Mouse (Mus musculus): Measurements from ENCODE around the gene Serpinb6b. TPM values are rescaled to one million over a fixed set of nuclear protein-coding genes. Genes with fewer than 3 reads are reported as not detected.

Gene Serpinb6b
- polyA plus RNA-seq, 1 experiment from 2014 or later = 253 TPM

GRCm38 (mm10) chr13:32993152-32993893 is 28.3 kb downstream of the Serpinb6b start:
- WGBS = 44% methylated on average over 10 of the region's 10 CpGs
- Histone ChIP-seq H3K27ac (ENCODE audit: low read length) (no peak overlapping the region), H3K4me3 (ENCODE audit: low read depth, low read length) (no peak overlapping the region), H3K4me2 (replicated peaks; ENCODE audit: low read depth, low read length) (no peak overlapping the region), H3K36me3 (ENCODE audit: insufficient read depth, low read length) (no peaks in the 10 kb centered on the region), H3K9me3 (ENCODE audit: low read length) (no peaks in the 10 kb centered on the region), H3K9ac (replicated peaks; ENCODE audit: low read depth) (no peak overlapping the region), H3K27me3 (replicated peaks; ENCODE audit: insufficient read depth, low read length) (no peaks in the 10 kb centered on the region), H3K4me1 (ENCODE audit: insufficient read depth, low read depth, low read length) (no peaks in the 10 kb centered on the region; the same call in 1 of the 2 replicates)
- TF ChIP-seq EP300 (IDR thresholded peaks at IDR 0.05) = no peak
- no peak for TF ChIP-seq CTCF (IDR thresholded peaks at IDR 0.05)
- ATAC-seq = peak; percentile 37
- peak; percentile 31 for DNase-seq (ENCODE audit: low spot score)

- DNase-seq (ENCODE audit: low spot score) = no peak
- Histone ChIP-seq H3K4me2 (replicated peaks; ENCODE audit: low read depth, low read length) (no peak overlapping the region), H3K9ac (replicated peaks; ENCODE audit: low read depth) (no peak overlapping the region), H3K36me3 (ENCODE audit: insufficient read depth, low read length) (no peaks in the 10 kb centered on the region), H3K27me3 (replicated peaks; ENCODE audit: insufficient read depth, low read length) (no peaks in the 10 kb centered on the region), H3K27ac (ENCODE audit: low read length) (no peak overlapping the region), H3K9me3 (ENCODE audit: low read length) (no peaks in the 10 kb centered on the region), H3K4me3 (ENCODE audit: low read depth, low read length) (no peak overlapping the region), H3K4me1 (ENCODE audit: insufficient read depth, low read depth, low read length) (no peaks in the 10 kb centered on the region; the same call in 1 of the 2 replicates)
- TF ChIP-seq EP300 (IDR thresholded peaks at IDR 0.05) (no peak), CTCF (IDR thresholded peaks at IDR 0.05) (no peak)
- WGBS = 74% methylated on average over 2 of the region's 2 CpGs
- ATAC-seq = no peak
These were observed 28.9 kb downstream of the Serpinb6b start for GRCm38 (mm10) chr13:32993894-32994242.

GRCm38 (mm10) chr13:32995051-32995450 is 30.0 kb downstream of the Serpinb6b start:
- Histone ChIP-seq H3K9me3 (ENCODE audit: low read length) (no peaks in the 10 kb centered on the region), H3K27ac (ENCODE audit: low read length) (no peak overlapping the region), H3K4me1 (ENCODE audit: insufficient read depth, low read depth, low read length) (no peaks in the 10 kb centered on the region; the same call in 1 of the 2 replicates), H3K36me3 (ENCODE audit: insufficient read depth, low read length) (no peaks in the 10 kb centered on the region), H3K4me3 (ENCODE audit: low read depth, low read length) (no peak overlapping the region), H3K9ac (replicated peaks; ENCODE audit: low read depth) (no peak overlapping the region), H3K27me3 (replicated peaks; ENCODE audit: insufficient read depth, low read length) (no peaks in the 10 kb centered on the region), H3K4me2 (replicated peaks; ENCODE audit: low read depth, low read length) (no peak overlapping the region)
- ATAC-seq = no peak; the same call in 1 of the 2 replicates
- no peak for TF ChIP-seq CTCF (IDR thresholded peaks at IDR 0.05)
- TF ChIP-seq EP300 (IDR thresholded peaks at IDR 0.05) = no peak
- DNase-seq (ENCODE audit: low spot score) = no peak
- 48% methylated on average over 4 of the region's 4 CpGs for WGBS

- no peak overlapping the region for H3K27ac ChIP-seq (ENCODE audit: low read length)
- H3K9me3 ChIP-seq (ENCODE audit: low read length) = no peaks in the 10 kb centered on the region
- no peak overlapping the region for H3K4me2 ChIP-seq (replicated peaks; ENCODE audit: low read depth, low read length)
- no peaks in the 10 kb centered on the region for H3K27me3 ChIP-seq (replicated peaks; ENCODE audit: insufficient read depth, low read length)
- no peak overlapping the region for H3K9ac ChIP-seq (replicated peaks; ENCODE audit: low read depth)
- TF ChIP-seq EP300 (IDR thresholded peaks at IDR 0.05) (no peak), CTCF (IDR thresholded peaks at IDR 0.05) (no peak)
- H3K36me3 ChIP-seq (ENCODE audit: insufficient read depth, low read length) = no peaks in the 10 kb centered on the region
- H3K4me3 ChIP-seq (ENCODE audit: low read depth, low read length) = no peak overlapping the region
- DNase-seq (ENCODE audit: low spot score) (no peak), ATAC-seq (no peak)
- WGBS = 93% methylated on average over 5 of the region's 5 CpGs
- H3K4me1 ChIP-seq (ENCODE audit: insufficient read depth, low read depth, low read length) = peaks cover 14% of the 10 kb centered on the region
These were observed 36.3 kb downstream of the Serpinb6b start for GRCm38 (mm10) chr13:33001341-33001740.

GRCm38 (mm10) chr13:33002950-33003349 is 37.9 kb downstream of the Serpinb6b start, which contains the start of gene Serpinb9:
Gene Serpinb9, plus strand, starts transcription at chr13:33003250.
- peak within 1 kb of the TSS; percentile 46; the same call in 1 of the 2 replicates for H3K9ac ChIP-seq (replicated peaks; ENCODE audit: low read depth)
- WGBS = 86% methylated on average over 3 of the region's 3 CpGs
- H3K27me3 ChIP-seq (replicated peaks; ENCODE audit: insufficient read depth, low read length) = no peaks in the 10 kb centered on the region
- H3K9me3 ChIP-seq (ENCODE audit: low read length) = no peaks in the 10 kb centered on the region
- H3K27ac ChIP-seq (ENCODE audit: low read length) = peak within 1 kb of the TSS; percentile 93
- H3K4me1 ChIP-seq (ENCODE audit: insufficient read depth, low read depth, low read length) = peaks cover 17% of the 10 kb centered on the region
- H3K36me3 ChIP-seq (ENCODE audit: insufficient read depth, low read length) = peaks cover 3% of the 10 kb centered on the region; the same call in 1 of the 2 replicates
- peak within 1 kb of the TSS; percentile 44 for H3K4me3 ChIP-seq (ENCODE audit: low read depth, low read length)
- peak within 1 kb of the TSS; percentile 67 for H3K4me2 ChIP-seq (replicated peaks; ENCODE audit: low read depth, low read length)
- DNase-seq (ENCODE audit: low spot score) (no peak), ATAC-seq (no peak)
- no peak for TF ChIP-seq EP300 (IDR thresholded peaks at IDR 0.05)
- peak; percentile 14; the same call in 1 of the 2 replicates for TF ChIP-seq CTCF (IDR thresholded peaks at IDR 0.05)

GRCm38 (mm10) chr13:33003523-33004413 is 38.8 kb downstream of the Serpinb6b start:
- WGBS = 33% methylated on average over 9 of the region's 9 CpGs
- peaks cover 17% of the 10 kb centered on the region for H3K4me1 ChIP-seq (ENCODE audit: insufficient read depth, low read depth, low read length)
- H3K36me3 ChIP-seq (ENCODE audit: insufficient read depth, low read length) = peaks cover 5% of the 10 kb centered on the region; the same call in 1 of the 2 replicates
- no peaks in the 10 kb centered on the region for H3K27me3 ChIP-seq (replicated peaks; ENCODE audit: insufficient read depth, low read length)
- peak; percentile 22 for DNase-seq (ENCODE audit: low spot score)
- no peaks in the 10 kb centered on the region for H3K9me3 ChIP-seq (ENCODE audit: low read length)
- peak; percentile 44 for ATAC-seq
- H3K27ac ChIP-seq (ENCODE audit: low read length) = peak overlapping the region; percentile 93
- TF ChIP-seq EP300 (IDR thresholded peaks at IDR 0.05) (no peak), CTCF (IDR thresholded peaks at IDR 0.05) (no peak)
- H3K4me2 ChIP-seq (replicated peaks; ENCODE audit: low read depth, low read length) = peak overlapping the region; percentile 67
- H3K4me3 ChIP-seq (ENCODE audit: low read depth, low read length) = peak overlapping the region; percentile 44
- peak overlapping the region; percentile 46; the same call in 1 of the 2 replicates for H3K9ac ChIP-seq (replicated peaks; ENCODE audit: low read depth)

Measured in lung, postnatal 0 days (tissue).